Comparison of ENCODE assay signal across 8 mouse cellular contexts in genomic region chr7:81455155-81455651, GRCm38 (mm10). TPM values are rescaled to one million over a fixed set of nuclear protein-coding genes. Genes with fewer than 3 reads are reported as not detected.
DNase-seq lines count a peak whose midpoint lies in the region; ATAC-seq and TF ChIP-seq lines count a peak whose summit lies in the region.

Gene Cpeb1 (minus strand): TSS chr7:81455465.

- DNase-seq in adrenal gland, postnatal 14 days: peak; percentile 85
- DNase-seq in embryo, embryonic 10.5 days (ENCODE audit: low spot score): peak; percentile 66
- peak; percentile 62 to 65 for DNase-seq in gastrocnemius, postnatal 36 days
- peak; percentile 56 for DNase-seq in left cerebral cortex, postnatal 4 days
- DNase-seq in thymus, postnatal 36 days: no peak

- peak; percentile 42 for TF ChIP-seq CTCF in intestine, postnatal 0 days (IDR thresholded peaks at IDR 0.05; ENCODE audit: low read depth)

- H3K27me3 ChIP-seq in intestine, postnatal 0 days (replicated peaks; ENCODE audit: control insufficient read depth, insufficient read depth, low read length): peaks cover 73% of the 10 kb centered on the region
- H3K27me3 ChIP-seq in midbrain, embryonic 12.5 days: peaks cover 67% of the 10 kb centered on the region
- H3K27me3 ChIP-seq in stomach, embryonic 16.5 days (ENCODE audit: control insufficient read depth, insufficient read depth, low read length): peaks cover 63% of the 10 kb centered on the region

- no peaks in the 10 kb centered on the region for H3K36me3 ChIP-seq in intestine, postnatal 0 days (ENCODE audit: control insufficient read depth, insufficient read depth)
- no peaks in the 10 kb centered on the region for H3K36me3 ChIP-seq in midbrain, embryonic 12.5 days
- no peaks in the 10 kb centered on the region for H3K36me3 ChIP-seq in stomach, embryonic 16.5 days (ENCODE audit: control insufficient read depth, insufficient read depth, low read length)

- intact Hi-C loops in gastrocnemius, postnatal 36 days (cut with DNase I): loop anchor here (5.0 to 10.0 kb wide), 2 partner anchors 62 to 110 kb away; partner anchors contain the start of gene Fsd2
- intact Hi-C loops in left cerebral cortex, postnatal 4 days (cut with DNase I): no loop called here

- no peak within 1 kb of the TSS for H3K27ac ChIP-seq in intestine, postnatal 0 days (ENCODE audit: low read depth, low read length)
- no peak within 1 kb of the TSS for H3K27ac ChIP-seq in midbrain, embryonic 12.5 days (replicated peaks)
- H3K27ac ChIP-seq in stomach, embryonic 16.5 days (ENCODE audit: low read length): no peak within 1 kb of the TSS

- H3K9ac ChIP-seq in intestine, postnatal 0 days (ENCODE audit: low read depth, low read length): 0 out of 2 replicates have a peak within 1 kb of the TSS, but pooled peaks have one; percentile 12
- H3K9ac ChIP-seq in midbrain, embryonic 12.5 days (replicated peaks): peak within 1 kb of the TSS; percentile 37
- peak within 1 kb of the TSS; percentile 46 for H3K9ac ChIP-seq in stomach, embryonic 16.5 days (ENCODE audit: low read length)

- H3K4me2 ChIP-seq in intestine, postnatal 0 days (replicated peaks; ENCODE audit: low read depth): peak within 1 kb of the TSS; percentile 80
- H3K4me2 ChIP-seq in midbrain, embryonic 12.5 days (replicated peaks): peak within 1 kb of the TSS; percentile 92
- peak within 1 kb of the TSS; percentile 93 for H3K4me2 ChIP-seq in stomach, embryonic 16.5 days (ENCODE audit: low read depth, low read length)

- 2% methylated on average over 28 of the region's 28 CpGs for WGBS in intestine, postnatal 0 days
- under 1% methylated on average over 28 of the region's 28 CpGs for WGBS in midbrain, embryonic 12.5 days
- WGBS in stomach, embryonic 16.5 days: 1% methylated on average over 28 of the region's 28 CpGs

- no peaks in the 10 kb centered on the region for H3K9me3 ChIP-seq in intestine, postnatal 0 days (ENCODE audit: control insufficient read depth)
- no peaks in the 10 kb centered on the region for H3K9me3 ChIP-seq in midbrain, embryonic 12.5 days
- H3K9me3 ChIP-seq in stomach, embryonic 16.5 days (replicated peaks; ENCODE audit: control insufficient read depth, low read length): no peaks in the 10 kb centered on the region

- H3K4me3 ChIP-seq in intestine, postnatal 0 days (ENCODE audit: low read depth, low read length): peak within 1 kb of the TSS; percentile 57
- H3K4me3 ChIP-seq in midbrain, embryonic 12.5 days: peak within 1 kb of the TSS; percentile 55
- peak within 1 kb of the TSS; percentile 53 for H3K4me3 ChIP-seq in stomach, embryonic 16.5 days (replicated peaks; ENCODE audit: low read length)

- 0 out of 2 replicates have a peak, but pooled peaks have one; percentile 28 for ATAC-seq in intestine, postnatal 0 days
- 0 out of 2 replicates have a peak, but pooled peaks have one; percentile 20 for ATAC-seq in midbrain, embryonic 12.5 days (ENCODE audit: low FRiP score, low read depth)
- ATAC-seq in stomach, embryonic 16.5 days (ENCODE audit: insufficient read depth, low FRiP score): peak; percentile 21; the same call in 1 of the 2 replicates

- H3K4me1 ChIP-seq in intestine, postnatal 0 days (replicated peaks; ENCODE audit: control insufficient read depth, insufficient read depth, low read length): 0 out of 2 replicates have a peak, but pooled peaks cover 3% of the 10 kb centered on the region
- H3K4me1 ChIP-seq in midbrain, embryonic 12.5 days: peaks cover 24% of the 10 kb centered on the region
- H3K4me1 ChIP-seq in stomach, embryonic 16.5 days (ENCODE audit: control insufficient read depth, insufficient read depth, low read length): peaks cover 19% of the 10 kb centered on the region

RNA-seq across cellular contexts. Expression of gene Cpeb1, which starts in this region (rescaled TPM):
- total RNA-seq in adrenal gland, postnatal 14 days (2021): 13.1 and 17.1 TPM in 2 replicates
- 10 to 100 TPM; 22.0 to 28.9 TPM for total RNA-seq in gastrocnemius, postnatal 36 days (2021)
- polyA plus RNA-seq in intestine, postnatal 0 days (2015; fragmentation: Nextera tagmentation; extraction: Ambion mirVana): 1.4 TPM in 2 replicates
- total RNA-seq in left cerebral cortex, postnatal 4 days (2021): 10 to 100 TPM; 10.0 to 11.6 TPM
- polyA plus RNA-seq in midbrain, embryonic 12.5 days (2016; fragmentation: Nextera tagmentation; extraction: Ambion mirVana): 1.9 and 2.2 TPM in 2 replicates
- 1.1 and 1.6 TPM in 2 replicates for polyA plus RNA-seq in stomach, embryonic 16.5 days (2015; fragmentation: Nextera tagmentation; extraction: Ambion mirVana)

Comparison
In these comparisons a context has a peak if more than half of its experiments do, and no peak if none do; other contexts are left out.
1. DNase-seq: peak in adrenal gland, postnatal 14 days (single experiment), embryo, embryonic 10.5 days (single experiment), gastrocnemius, postnatal 36 days (2 of 2) and left cerebral cortex, postnatal 4 days (single experiment); none in thymus, postnatal 36 days (0 of 2).
2. Peak in every context shown above with its lines, with median percentiles within 50 percentile points of each other: ATAC-seq, H3K4me2 ChIP-seq, H3K4me3 ChIP-seq and H3K9ac ChIP-seq.